Mouse (Mus musculus) layer of hippocampus, postnatal 14 days (tissue): ENCODE measurements around the gene Slc1a4. TPM values are rescaled to one million over a fixed set of nuclear protein-coding genes. Genes with fewer than 3 reads are reported as not detected.

ENCODE experiments used
- DNase-seq, 2 experiments: peaks; one replicate each; pipeline ENCODE4 v3.0.0; 2021 to 2022; ENCODE audit warnings: low spot score in 2 of 2, mixed read lengths in 1 of 2
- total RNA-seq, 2 experiments: library from RNA; stranded (reverse); gene quantifications; 2 replicates each; pipeline ENCODE4 v1.2.3; 2021

Gene Slc1a4
- total RNA-seq, 2 experiments from 2014 or later: 49.1 to 51.3 TPM

DNA sequence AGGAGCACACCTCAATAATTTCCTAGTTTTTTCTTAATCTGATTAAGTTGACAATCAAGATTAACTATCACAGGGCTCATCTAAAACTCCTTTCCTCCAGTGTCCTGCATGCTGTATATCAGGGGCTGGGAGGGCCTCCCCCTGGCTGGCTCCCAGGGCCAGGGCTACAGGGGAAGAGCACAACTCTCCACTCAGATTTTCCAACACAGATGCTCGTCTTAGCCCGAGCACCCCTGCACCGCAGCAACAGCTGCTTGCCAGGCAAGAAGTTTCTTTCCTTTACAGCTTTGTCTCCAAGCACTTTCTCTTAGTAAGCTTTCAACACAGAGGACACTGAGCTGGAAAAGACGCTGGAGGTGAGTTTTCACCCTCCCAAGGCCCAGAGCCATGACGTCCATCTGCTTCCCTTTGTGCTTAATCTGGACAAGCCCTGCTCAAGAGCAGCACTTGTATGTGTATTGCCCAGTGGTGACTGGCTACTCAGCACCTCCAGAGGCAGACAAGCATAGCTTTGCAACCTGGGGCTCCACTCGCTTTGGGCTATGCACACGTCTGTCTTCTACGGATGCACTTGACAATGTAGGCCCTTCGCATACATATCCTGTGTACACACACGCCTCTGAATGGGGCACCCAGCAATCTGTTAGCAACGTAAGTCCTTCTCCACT, 6.1 kb downstream of the Slc1a4 start:
- DNase-seq: no peak

- DNase-seq: no peak
These were observed 7.3 kb downstream of the Slc1a4 start for GRCm38 (mm10) chr11:20325073-20325694.

GRCm38 (mm10) chr11:20324006-20324405, 8.5 kb downstream of the Slc1a4 start:
- DNase-seq: no peak

DNA sequence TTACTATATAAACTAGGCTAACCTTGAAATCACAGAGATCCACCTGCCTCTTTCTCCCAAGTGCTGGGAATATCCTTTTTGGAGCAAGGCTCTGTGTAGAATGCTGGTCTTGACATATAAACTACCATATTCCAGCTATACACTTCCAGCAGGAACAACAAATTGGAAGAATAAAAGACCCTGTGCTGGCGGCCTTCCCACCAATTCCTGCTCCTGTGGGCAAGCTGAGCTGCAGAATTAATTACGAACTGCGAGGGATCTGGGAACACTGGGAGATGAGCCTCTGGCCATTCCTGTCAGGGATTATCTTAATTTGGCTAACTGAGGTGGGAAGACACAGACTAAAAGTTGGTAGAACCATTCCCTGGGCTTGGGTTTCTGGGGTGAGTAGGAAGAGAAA, 10.1 kb downstream of the Slc1a4 start:
- DNase-seq: no peak

GRCm38 (mm10) chr11:20320661-20321060, 11.9 kb downstream of the Slc1a4 start:
- no peak for DNase-seq

DNA sequence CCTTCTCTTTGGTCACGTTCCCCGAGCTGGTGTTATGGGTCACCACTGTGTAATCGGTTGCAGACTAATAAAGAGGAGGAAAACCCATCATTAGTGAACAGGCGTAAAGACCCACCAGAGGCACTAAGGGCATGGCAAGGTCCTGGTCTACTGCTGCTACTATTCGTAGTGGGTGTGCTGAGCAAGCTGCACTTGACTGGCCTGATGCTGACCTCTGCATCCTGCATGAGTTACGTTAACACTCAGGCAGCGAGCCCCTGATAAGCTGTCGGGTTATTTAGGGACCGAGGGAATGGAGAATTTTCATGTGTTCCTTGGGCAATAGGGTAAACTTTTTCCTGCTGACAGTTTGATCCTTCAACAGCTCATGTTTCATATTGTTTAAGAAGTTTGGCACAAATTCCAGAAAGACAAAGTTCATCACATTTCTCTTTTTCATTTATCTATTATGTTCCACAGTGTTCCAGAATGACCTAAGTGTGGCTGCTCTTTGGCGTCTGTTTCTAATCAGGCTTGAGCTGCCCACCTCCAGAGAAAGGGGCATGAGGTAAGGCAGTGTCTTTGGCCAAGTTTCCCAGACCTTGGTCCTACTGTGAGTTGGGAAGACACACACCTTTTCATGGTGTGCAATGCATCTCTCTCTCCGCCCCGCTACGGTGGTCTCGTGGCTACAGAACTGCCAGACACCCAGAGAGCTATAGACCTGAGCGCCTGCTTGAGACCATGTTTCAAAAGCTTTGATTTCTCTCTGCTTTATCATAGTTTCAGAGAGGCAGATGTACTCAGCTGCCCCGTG, 13.7 kb downstream of the Slc1a4 start:
- no peak for DNase-seq

DNA sequence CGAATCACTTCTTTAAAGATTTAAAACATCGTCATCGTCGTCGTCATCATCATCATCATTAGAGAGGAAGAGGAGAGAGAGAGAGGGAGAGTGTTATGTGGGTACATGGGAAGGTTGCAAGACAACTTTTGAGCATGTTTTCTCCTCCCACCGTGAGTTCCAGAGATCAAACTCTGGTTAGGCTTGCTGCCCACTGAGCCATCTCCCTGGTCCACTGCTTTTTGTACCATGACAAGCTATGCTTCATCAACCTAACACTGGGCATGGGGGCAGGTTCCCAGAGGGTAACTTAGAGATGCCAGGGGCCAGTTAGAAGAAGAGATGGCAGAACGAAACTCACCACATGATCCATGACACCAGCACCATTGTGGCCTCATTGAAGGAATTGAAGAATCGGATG, 18.9 kb downstream of the Slc1a4 start:
- DNase-seq: no peak

GRCm38 (mm10) chr11:20309044-20309443, 23.5 kb downstream of the Slc1a4 start:
- DNase-seq: no peak

DNA sequence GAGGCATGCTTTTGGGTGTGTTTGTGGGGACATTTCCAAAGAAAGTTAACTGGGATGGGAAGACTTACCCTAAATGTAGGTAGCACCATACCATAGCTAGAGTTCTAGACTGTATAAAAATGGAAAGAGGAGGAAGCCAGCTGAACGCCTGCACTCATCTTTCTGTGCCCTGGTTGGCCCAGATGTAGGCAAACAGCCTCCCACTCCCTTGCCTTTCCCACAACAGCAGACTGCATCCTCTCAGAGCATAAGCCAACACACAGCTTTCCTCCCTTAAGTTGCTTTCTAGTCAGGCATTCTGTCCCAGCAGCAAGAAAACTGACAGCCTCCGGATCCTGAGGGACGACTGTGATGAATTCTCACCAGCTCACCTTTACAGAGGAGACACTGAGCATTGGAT, 25.1 kb downstream of the Slc1a4 start:
- no peak for DNase-seq

GRCm38 (mm10) chr11:20305641-20306040, 26.9 kb downstream of the Slc1a4 start:
- DNase-seq: no peak

GRCm38 (mm10) chr11:20304341-20304740, 28.2 kb downstream of the Slc1a4 start:
- peak; percentile 36 to 43 for DNase-seq

DNA sequence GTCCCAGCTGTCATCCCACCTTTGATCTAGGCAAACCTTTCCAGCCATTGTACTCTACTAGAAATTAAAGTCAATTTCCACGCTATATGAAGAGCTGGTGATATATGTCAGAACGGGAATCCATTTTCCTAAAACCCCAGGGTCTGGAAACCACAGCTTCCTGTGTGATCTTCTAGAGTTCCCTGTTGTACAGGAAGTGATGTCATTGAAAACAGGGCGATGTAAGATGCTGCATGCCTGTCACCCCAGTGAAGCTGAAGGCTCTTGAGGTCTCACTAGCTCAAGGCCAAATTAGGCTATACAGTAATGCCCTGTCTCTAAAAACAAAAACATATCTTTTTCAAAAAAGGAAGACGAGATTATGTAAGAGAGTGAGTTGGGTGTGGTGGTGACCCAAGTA, 31.2 kb downstream of the Slc1a4 start:
- DNase-seq: no peak

DNA sequence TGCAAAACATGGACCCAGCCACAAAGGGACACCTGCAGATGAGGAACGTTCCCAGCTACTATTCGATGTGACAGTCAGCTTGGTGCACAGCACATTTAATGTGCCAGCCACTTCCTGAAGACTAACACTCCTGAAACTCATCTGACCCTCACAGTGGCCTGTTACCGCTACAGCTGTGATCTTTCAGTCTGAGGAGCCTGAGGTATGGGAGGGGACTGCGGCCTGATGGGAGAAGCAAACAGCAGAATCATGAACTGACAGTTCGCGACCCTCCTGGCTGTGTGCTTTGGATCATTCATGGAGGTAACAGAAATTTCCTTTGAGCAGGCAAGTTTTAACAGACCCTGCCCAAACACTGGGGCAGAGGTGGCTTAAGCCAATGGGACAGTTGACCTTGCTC, 31.7 kb downstream of the Slc1a4 start:
- DNase-seq: no peak

DNA sequence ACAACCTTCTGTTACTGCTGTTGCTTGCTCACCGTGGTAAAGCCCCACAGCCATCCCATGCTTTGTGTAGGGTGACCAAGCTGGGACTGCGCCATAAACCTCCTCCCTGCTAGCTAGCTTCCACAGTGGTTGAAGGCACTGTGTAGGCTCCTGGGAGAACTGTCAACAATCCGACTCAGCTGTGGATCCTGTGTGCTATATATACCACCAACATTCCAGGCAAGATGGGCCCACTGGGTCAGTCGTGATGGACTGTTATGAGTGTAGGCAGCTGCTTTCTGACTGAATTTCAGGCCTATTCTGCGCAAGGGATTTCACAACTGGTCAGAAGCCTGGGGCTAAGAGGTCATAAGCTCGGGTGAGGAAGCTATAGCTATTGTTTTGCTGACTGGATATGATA, 32.6 kb downstream of the Slc1a4 start:
- no peak for DNase-seq

DNA sequence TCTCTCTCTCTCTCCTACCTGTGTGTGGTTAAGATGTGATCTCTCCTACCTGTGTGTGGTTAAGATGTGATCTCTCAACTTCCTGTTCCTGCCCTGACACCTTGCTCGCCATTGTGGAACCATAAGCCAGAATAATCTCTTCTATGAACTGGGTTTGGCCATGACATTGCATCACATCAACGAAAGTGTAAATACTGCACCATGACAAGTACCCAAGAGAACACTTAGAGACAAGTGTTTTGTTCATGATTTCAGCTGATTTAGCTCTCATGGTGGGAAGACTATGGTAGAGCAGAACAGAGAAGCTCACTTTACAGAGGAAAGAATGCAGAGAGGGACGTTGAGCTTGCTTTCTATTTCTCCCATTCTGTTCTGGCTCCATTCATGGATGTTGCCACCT, 48.0 kb downstream of the Slc1a4 start:
- DNase-seq: no peak

- no peak for DNase-seq
These were observed 49.8 kb downstream of the Slc1a4 start for GRCm38 (mm10) chr11:20282601-20283219.

DNA sequence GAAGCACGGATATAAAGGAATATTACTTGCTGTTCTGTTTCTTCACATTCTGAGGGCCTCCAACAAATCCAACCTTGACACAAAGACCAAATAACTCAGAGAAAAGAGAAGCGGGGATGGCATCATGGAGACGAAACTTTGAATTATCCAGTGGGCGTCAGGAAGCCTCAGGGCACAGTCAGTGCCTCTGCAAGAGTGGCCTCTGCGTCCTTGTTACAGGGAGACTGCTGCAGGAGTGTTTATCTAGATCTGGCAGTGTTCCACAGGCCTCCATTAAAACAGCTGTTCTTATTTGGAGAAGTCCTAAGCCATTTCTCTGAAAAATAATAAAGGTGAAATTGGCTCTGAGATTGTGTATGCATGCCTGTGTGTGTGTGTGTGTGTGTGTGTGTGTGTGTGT, 51.5 kb downstream of the Slc1a4 start:
- no peak for DNase-seq

DNA sequence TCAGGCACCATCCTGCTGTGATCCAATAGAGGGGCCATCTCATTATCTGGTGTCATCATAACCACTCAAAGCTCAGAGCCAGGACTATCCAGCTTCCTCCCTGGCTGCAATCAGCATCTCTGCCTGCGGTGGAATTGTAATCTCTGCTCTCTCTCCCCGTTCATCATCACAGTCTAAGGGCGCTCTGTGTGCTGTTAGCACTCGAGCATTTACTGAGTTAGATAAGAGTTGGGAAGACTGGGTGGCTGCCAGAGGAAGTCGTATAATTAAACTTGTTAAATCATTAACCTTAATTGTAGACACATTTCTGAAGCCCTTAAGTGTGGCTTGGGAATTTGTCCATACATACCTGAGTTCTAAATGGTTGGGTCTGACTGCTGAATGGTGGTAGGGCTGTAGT, 53.8 kb downstream of the Slc1a4 start:
- DNase-seq: no peak

GRCm38 (mm10) chr11:20277106-20277505, 55.4 kb downstream of the Slc1a4 start:
- DNase-seq: no peak

DNA sequence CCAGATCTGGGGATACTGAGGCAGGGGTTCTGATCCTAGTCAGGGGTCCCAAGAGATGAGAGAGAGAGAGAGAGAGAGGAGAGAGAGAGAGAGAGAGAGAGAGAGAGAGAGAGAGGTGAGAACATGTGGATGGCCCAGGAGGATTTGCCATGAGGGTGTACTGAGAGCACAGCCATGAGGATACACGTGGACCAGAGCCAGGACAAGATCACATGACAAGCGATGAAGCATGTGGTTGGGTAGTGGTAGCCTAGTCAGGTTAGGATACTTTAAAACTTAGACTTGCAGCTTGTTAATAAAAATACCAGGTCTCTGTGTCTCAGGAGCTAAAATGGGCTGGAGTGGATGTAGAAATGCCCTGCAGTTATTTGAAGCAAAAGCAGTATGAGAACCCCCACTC, 56.5 kb downstream of the Slc1a4 start:
- DNase-seq: no peak

DNA sequence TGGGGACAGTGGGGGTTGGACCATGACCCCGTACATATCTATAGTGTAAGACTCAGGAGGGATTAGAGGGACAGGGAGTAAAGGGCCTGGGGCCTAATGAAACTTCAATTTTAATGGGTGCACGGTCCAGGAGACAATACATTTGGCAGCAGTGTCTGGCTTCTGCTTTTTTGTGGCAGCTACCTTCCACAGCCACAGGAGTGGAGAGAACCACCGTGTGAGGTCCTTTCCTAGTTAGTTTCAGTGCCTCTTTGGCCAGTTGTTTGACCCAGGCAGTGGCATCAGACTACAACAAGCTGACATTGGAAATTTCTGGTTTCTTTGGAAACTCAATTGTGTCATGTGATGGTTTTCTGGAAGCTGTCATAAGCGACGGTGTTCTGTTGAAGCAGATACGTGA, 62.6 kb downstream of the Slc1a4 start:
- DNase-seq: no peak
